Mouse (Mus musculus) urinary bladder, postnatal 10 days (tissue): ENCODE measurements around the gene Olfr222.

Source experiments
- DNase-seq: peaks from one replicate; pipeline ENCODE4 v3.0.0; 2022; ENCODE audit warnings: low spot score

Olfr222 gene

GRCm38 (mm10) chr11:59540123-59540522 is 35.9 kb downstream of the Olfr222 start:
- no peak for DNase-seq

- no peak for DNase-seq
These were observed 37.6 kb downstream of the Olfr222 start for GRCm38 (mm10) chr11:59538387-59538786.

DNA sequence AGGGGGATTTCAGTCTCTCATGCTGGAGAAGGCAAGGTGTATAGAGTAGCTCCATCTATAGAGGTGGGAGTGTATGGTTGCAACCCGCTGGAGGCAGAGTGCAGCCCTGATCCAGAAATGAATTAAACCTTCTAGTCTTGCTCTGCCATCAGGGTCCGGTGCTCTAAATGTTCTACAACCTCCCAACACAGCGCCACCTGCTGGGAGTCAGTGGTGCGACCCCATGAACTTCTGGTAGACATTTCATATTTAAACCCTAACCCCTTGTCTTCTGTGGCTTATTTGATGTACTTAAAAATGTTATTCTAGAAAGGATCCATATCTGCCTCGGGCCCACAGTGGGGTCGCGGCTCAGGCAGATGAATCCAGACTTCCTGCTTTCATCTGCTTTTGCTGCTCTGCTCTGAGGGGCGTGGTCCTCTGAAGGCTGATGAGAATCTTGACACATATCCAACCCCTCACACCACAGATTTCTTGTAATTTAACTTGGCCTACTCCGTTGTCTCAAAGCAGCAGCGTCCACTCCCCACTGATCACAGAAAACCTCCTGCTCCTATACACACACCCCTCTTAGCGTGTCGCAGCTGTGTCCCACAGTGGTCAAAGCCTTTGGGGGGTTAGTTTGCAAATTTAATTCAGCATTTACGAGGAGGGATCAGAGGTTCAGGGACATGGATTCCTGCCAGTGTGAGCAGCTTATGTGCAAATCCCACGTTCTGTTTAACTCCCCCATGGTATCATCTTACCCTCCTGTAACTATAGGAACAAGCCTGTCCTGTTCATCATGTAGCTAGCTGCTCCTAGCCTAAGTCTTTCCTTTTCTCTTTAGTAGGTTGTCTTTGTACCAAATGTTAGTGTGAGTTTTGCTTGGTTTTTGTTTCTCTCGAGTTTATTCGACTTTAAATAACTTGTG is 38.6 kb downstream of the Olfr222 start:
- no peak for DNase-seq

DNA sequence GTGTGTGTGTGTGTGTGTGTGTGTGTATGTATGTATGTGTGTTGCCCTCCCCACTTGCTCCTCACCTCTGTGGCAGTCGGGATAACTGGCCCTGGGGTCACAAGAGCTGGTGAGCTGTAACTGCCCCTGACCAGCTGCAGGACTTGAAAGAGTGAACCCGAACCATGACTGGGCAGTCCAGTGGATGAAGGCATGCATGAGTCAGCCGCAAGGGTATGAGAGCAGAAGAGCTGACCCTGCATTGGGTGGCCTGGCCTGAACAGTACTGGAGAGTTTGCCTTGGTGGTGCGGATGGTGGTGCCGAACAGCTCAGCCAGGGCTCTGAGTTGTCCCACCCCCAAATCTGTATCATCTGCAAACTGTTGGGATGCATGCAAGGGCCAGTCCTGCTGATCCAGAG is 44.5 kb downstream of the Olfr222 start:
- DNase-seq = no peak

GRCm38 (mm10) chr11:59530870-59531535 is 45.0 kb downstream of the Olfr222 start:
- DNase-seq = no peak

DNA sequence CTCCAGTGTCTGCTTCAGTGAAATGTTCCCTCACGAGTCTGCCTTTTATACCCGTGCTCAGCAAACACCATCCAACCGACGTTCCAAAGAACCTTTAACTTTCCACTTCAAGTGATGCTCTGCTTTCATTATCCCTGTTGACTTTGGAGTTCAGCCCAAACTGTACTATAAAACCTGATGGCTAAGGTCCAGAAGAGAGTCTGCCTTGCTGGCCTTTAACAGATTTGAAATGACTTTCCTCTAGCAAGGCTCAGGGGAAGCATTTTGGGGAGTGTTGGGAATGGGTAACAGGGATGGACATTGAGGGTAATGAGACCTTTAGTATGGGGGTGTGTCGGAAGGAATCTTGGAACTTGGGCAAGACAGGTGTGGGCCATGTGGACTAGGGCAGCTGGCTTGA is 45.8 kb downstream of the Olfr222 start:
- no peak for DNase-seq

- DNase-seq = no peak
These were observed 49.5 kb downstream of the Olfr222 start, which contains the start of gene Zkscan17 for GRCm38 (mm10) chr11:59526472-59527080. Gene Zkscan17 (minus strand): TSS chr11:59526751.

- peak; percentile 32 for DNase-seq
These were observed 50.8 kb downstream of the Olfr222 start for GRCm38 (mm10) chr11:59525237-59525636.

DNA sequence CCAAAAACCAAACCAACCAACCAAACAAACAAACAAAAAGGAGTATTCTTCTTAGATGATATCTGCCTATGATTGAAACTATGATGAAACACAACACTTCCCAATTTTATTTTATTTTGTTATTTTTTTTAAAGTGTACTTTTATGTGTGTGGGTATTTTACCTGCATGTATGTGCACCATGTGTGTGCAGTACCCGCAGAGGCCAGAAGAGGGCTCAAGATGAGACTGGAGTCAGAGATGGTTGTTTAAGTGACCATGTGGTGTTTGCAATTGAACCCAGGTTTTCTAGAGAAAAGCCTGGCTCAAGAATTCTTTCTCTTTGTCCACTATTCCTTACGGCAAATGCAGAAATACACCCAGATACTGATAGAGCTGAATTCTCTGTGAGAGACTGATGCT is 51.9 kb downstream of the Olfr222 start:
- no peak for DNase-seq
